Mouse (Mus musculus) bone marrow, adult 2 months (tissue): ENCODE results near the gene Ggt7.

Experiments
- CTCF ChIP-seq: fragments of 200-500 bp; IDR thresholded peaks from 2 replicates; pipeline ENCODE4 v1.5.1; 2011; ENCODE audit warnings: low read length, control low read depth; ENCODE audit not compliant: control insufficient read depth, insufficient read depth
- POLR2A ChIP-seq: fragments of 200-500 bp; IDR thresholded peaks from 2 replicates; pipeline ENCODE4 v1.6.1; 2011; ENCODE audit warnings: low read depth, mild to moderate bottlenecking, control low read depth, low read length, borderline replicate concordance; ENCODE audit not compliant: control insufficient read depth

DNA sequence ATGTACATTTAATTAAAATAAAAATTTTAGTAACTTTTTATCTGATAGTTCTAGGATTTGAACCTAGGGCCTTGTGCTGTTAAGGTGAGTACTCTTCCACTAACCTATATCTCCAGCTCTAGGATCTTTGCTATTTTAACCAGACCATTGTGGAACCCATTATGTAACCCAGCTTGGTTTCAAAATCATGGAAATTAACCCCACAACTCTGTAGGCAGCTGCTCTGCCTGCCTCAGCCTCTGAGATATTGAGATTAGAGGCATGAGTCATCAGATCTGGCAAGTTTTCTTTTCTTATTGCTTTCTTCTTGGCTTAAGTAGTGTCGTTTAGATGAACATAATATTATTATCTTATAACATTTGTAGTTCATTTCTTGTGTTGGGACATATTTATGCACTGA is 6.3 kb upstream of the Ggt7 start:
- TF ChIP-seq POLR2A (no peak), CTCF (no peak)
